Mouse (Mus musculus) C2C12 (cell line): ENCODE results near the gene Ank. TPM values are rescaled to one million over a fixed set of nuclear protein-coding genes. Genes with fewer than 3 reads are reported as not detected.

ENCODE experiments used
- H3K27me3 ChIP-seq: one replicate; pipeline ENCODE4 v1.6.1; 2011; ENCODE audit not compliant: control insufficient read depth, insufficient read depth, insufficient read length
- H3K36me3 ChIP-seq: one replicate; pipeline ENCODE4 v1.6.1; 2011; ENCODE audit not compliant: control insufficient read depth, insufficient read depth
- H3K4me3 ChIP-seq: one replicate; pipeline ENCODE4 v1.5.1; 2011; ENCODE audit warnings: mild to moderate bottlenecking, control low read depth; ENCODE audit not compliant: poor library complexity, insufficient read depth, severe bottlenecking
- H3K79me2 ChIP-seq: one replicate; pipeline ENCODE4 v1.6.1; 2011; ENCODE audit not compliant: control insufficient read depth, insufficient read depth
- H3K79me3 ChIP-seq: one replicate; pipeline ENCODE4 v1.6.1; 2011; ENCODE audit warnings: low read depth, control low read depth
- H3ac ChIP-seq: one replicate; pipeline ENCODE3; 2011; ENCODE audit warnings: low read depth; ENCODE audit not compliant: control insufficient read depth, insufficient read length
- CEBPB ChIP-seq: IDR thresholded peaks from one replicate; pipeline ENCODE4 v1.6.1; 2011; ENCODE audit warnings: low read depth, mild to moderate bottlenecking, control low read depth, moderate library complexity
- CTCF ChIP-seq: IDR thresholded peaks from one replicate; pipeline ENCODE4 v1.5.1; 2011; ENCODE audit not compliant: control insufficient read depth, insufficient read depth, insufficient read length
- FOSL1 ChIP-seq: IDR thresholded peaks from one replicate; pipeline ENCODE4 v1.8.0; 2011; ENCODE audit warnings: mild to moderate bottlenecking, low read length; ENCODE audit not compliant: poor library complexity, insufficient read depth, severe bottlenecking
- MAX ChIP-seq: IDR thresholded peaks from one replicate; pipeline ENCODE4 v1.6.1; 2011; ENCODE audit warnings: mild to moderate bottlenecking, control low read depth
- MYOD1 ChIP-seq: IDR thresholded peaks from one replicate; pipeline ENCODE4 v1.6.1; 2011; ENCODE audit warnings: low read depth; ENCODE audit not compliant: control insufficient read depth, insufficient read length
- MYOG ChIP-seq: IDR thresholded peaks from one replicate; pipeline ENCODE4 v1.6.1; 2011; ENCODE audit not compliant: control insufficient read depth, insufficient read length; ENCODE audit errors: extremely low read depth
- USF1 ChIP-seq: IDR thresholded peaks from one replicate; pipeline ENCODE4 v1.6.1; 2011; ENCODE audit warnings: low read depth, mild to moderate bottlenecking, control low read depth, moderate library complexity
- polyA plus RNA-seq: library from polyadenylated mRNA; unstranded; fragments of >200 nt; fragmentation: generic; extraction: Trizol; gene quantifications from one replicate; pipeline ENCODE4 v1.2.1, GENCODE M21; 2012; ENCODE audit warnings: missing spikeins

The Ank gene
- polyA plus RNA-seq, 1 experiment, result 292 TPM

DNA sequence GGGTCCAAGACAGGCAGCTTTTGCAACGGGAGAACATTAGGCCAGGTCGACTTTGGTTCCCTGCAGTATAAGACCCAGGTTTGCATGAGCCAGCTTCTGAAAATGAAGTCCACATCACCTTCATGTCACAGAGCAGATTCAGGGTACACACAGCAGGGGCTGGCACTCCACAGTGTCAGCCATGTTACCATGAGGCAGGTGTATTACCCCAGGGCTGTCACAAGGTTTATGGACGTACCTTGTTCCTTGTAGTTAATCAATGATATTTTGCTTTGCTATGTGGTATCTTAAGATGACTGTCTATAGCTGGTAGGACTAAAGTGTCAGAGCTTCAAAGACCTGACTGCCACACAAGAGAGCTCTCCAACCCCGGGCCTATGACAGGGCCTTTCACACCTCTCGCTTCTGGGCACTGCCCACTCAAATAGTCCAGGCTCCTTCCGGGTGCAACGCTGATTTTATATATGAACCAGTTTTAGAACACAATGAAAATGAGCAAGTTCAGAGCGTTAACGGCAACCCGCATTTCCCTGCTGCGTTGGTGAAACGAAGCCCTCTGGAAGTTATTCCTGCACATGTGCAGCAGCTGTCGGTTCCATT lies 132.4 kb downstream of the Ank start:
- Histone ChIP-seq H3ac (no peak overlapping the region), H3K4me3 (no peak overlapping the region), H3K27me3 (no peaks in the 10 kb centered on the region), H3K36me3 (peaks cover 93% of the 10 kb centered on the region), H3K79me2 (peaks cover 28% of the 10 kb centered on the region), H3K79me3 (peaks cover 2% of the 10 kb centered on the region)
- TF ChIP-seq MYOD1 (no peak), MAX (no peak), CTCF (no peak), MYOG (no peak), FOSL1 (no peak)

DNA sequence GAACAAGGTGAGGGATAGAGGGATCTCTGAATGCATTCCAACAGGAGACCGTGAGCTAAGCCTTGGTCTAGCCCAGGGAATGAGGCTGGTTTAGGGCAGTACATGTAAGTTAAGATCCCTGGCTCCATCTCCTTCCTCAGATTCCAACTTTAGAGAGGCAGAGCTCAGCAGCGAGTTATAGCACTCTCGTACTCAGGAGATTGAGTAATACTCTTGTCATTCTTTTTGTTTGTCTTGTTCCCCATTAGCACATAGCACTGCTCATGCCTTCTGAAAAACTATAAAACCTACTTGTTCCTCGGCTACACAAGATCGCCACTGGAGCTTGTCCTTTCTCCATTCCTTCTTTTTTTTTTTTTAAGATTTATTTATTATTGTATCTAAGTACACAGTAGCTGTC lies 134.0 kb downstream of the Ank start:
- Histone ChIP-seq H3K27me3 (no peaks in the 10 kb centered on the region), H3K36me3 (peaks cover 92% of the 10 kb centered on the region), H3K79me2 (peaks cover 30% of the 10 kb centered on the region), H3K4me3 (no peak overlapping the region), H3ac (no peak overlapping the region), H3K79me3 (peaks cover 2% of the 10 kb centered on the region)
- TF ChIP-seq MYOG (no peak), MAX (no peak), USF1 (no peak), CEBPB (no peak), CTCF (no peak), FOSL1 (no peak), MYOD1 (no peak)

DNA sequence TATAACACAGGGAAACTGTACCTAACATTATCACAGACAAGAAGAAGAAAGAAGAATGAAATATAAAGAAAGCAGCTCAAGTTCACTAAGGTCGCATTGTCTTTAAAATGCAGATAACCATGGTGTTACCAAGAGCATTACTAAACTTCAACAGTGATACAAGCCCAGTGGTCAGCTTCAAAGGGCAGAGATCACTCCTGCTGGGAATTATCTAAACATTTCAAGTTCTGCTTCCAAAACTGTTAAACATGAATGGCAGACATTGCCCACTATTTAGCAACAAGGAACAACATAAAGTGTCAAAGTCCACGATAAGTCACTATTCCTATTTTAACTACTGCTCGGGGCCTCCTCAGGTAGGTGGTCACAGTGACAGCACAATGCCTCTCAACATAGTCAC lies 138.1 kb downstream of the Ank start:
- TF ChIP-seq CEBPB (no peak), USF1 (no peak), MAX (no peak), MYOD1 (no peak), MYOG (no peak), FOSL1 (no peak), CTCF (no peak)
- Histone ChIP-seq H3K79me2 (peaks cover 13% of the 10 kb centered on the region), H3K4me3 (no peak overlapping the region), H3ac (no peak overlapping the region), H3K36me3 (peaks cover 93% of the 10 kb centered on the region), H3K79me3 (no peaks in the 10 kb centered on the region), H3K27me3 (no peaks in the 10 kb centered on the region)

DNA sequence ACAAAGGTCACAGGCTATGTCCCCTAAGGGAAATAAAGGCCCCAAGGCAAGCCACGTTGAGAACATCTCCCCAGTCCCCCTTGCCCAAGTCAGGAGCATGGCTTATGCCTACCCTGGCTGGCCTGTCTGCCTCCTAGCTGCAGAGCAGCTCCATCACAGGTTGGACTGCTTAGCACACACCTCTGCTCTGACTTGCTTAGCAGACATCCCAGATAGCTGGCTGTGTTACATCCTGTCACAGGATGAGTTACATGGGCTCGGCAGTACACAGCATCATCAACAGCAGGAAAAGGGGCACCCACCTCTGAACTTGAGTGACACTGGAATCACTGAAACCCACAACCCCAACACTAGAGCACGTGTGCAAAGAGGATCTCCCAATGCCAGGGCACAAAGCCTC lies 138.8 kb downstream of the Ank start:
- no peaks in the 10 kb centered on the region for H3K27me3 ChIP-seq
- H3K36me3 ChIP-seq, result peaks cover 93% of the 10 kb centered on the region
- TF ChIP-seq MAX, result no peak
- TF ChIP-seq CTCF, result no peak
- TF ChIP-seq FOSL1, result no peak
- TF ChIP-seq USF1, result no peak
- no peaks in the 10 kb centered on the region for H3K79me3 ChIP-seq
- H3ac ChIP-seq, result no peak overlapping the region
- peaks cover 13% of the 10 kb centered on the region for H3K79me2 ChIP-seq
- no peak overlapping the region for H3K4me3 ChIP-seq

DNA sequence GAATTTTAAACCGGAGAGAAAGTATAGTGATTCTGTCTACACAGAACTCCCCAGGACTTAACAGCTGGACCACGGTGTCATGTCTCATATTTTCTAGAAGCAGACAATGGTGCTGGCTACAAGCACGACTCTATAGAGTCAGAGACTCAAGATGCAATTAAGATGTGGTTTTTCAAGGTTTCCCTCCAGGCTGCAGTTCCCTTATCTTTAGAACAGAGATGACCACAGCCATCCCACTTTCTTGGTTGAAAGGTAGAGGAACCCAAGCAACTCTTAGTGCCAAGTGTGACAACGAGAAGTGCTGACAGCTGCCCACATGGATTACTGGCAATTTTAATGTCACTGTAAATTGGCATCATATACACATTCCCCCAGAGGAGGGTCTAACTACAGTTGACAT lies 143.1 kb downstream of the Ank start:
- no peaks in the 10 kb centered on the region for H3K27me3 ChIP-seq
- peaks cover 26% of the 10 kb centered on the region for H3K79me2 ChIP-seq
- peaks cover 90% of the 10 kb centered on the region for H3K36me3 ChIP-seq
- H3K79me3 ChIP-seq, result no peaks in the 10 kb centered on the region
- TF ChIP-seq CTCF (no peak), MYOD1 (peak; percentile 1), MAX (no peak), FOSL1 (no peak)
- H3K4me3 ChIP-seq, result no peak overlapping the region
- no peak overlapping the region for H3ac ChIP-seq

DNA sequence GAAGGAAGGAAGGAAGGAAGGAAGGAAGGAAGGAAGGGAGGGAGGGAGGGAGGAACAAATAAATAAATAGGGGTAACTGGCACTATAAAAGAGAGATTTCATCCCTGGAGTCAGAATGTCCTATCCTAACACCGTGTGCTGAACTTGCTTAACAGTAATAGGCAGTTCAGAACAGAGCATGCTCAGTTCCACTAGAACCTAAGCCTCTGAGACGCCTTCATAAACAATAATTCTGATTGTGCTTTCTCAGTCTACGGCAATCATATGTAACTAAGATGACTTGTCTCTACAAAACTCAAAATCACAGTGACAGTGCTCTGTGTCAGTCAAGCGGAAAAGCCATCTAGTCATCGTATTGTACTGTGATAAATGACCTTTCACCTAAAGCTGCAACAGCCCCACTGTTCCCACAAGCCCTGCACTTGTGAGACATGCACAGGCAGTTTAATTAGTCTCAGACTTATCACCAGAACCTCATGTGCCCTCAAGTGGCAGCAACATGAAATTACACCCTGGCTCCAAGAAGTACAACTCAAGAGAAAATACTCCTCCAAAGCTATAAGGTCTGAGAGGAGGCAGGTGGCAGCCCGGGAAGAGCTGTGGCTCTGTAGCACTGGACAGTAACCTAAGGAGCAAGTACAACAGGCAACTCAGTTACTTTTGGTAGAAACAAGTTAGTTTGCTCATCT lies 146.2 kb downstream of the Ank start:
- Histone ChIP-seq H3K27me3 (no peaks in the 10 kb centered on the region), H3K79me2 (peaks cover 24% of the 10 kb centered on the region), H3K4me3 (no peak overlapping the region), H3ac (no peak overlapping the region), H3K79me3 (no peaks in the 10 kb centered on the region), H3K36me3 (peaks cover 87% of the 10 kb centered on the region)
- TF ChIP-seq CTCF (peak; percentile 50), MAX (no peak), CEBPB (no peak)
